Mouse (Mus musculus) neural tube, embryonic 15.5 days (tissue): Measurements from ENCODE around the gene Gprin1. TPM values are rescaled to one million over a fixed set of nuclear protein-coding genes. Genes with fewer than 3 reads are reported as not detected.
A peak's percentile ranks its signal among the peaks of the same experiment; 100 is the strongest.

ENCODE experiments used
- ATAC-seq: fragments of 200-750 bp; cut with Nextera tagmentation; 2 replicates; pipeline ENCODE4 v1.8.0; 2017; ENCODE audit warnings: mild to moderate bottlenecking, moderate TSS enrichment, moderate library complexity; ENCODE audit not compliant: low FRiP score
- H3K27ac ChIP-seq: fragments of 300-500 bp; sonication (generic); replicated peaks from 2 replicates; pipeline ENCODE4 v1.5.1; 2015; ENCODE audit warnings: mild to moderate bottlenecking, inconsistent platforms
- H3K27me3 ChIP-seq: fragments of 300-500 bp; sonication (generic); replicated peaks from 2 replicates; pipeline ENCODE4 v1.6.1; 2015; ENCODE audit warnings: inconsistent platforms
- H3K36me3 ChIP-seq: fragments of 300-500 bp; sonication (generic); 2 replicates; pipeline ENCODE4 v1.6.1; 2015; ENCODE audit warnings: inconsistent platforms
- H3K4me1 ChIP-seq: fragments of 300-500 bp; sonication (generic); 2 replicates; pipeline ENCODE4 v1.6.1; 2015; ENCODE audit warnings: inconsistent platforms
- H3K4me2 ChIP-seq: fragments of 300-500 bp; sonication (generic); 2 replicates; pipeline ENCODE4 v1.6.1; 2015; ENCODE audit warnings: inconsistent platforms, mild to moderate bottlenecking, moderate library complexity
- H3K4me3 ChIP-seq: fragments of 300-500 bp; sonication (generic); replicated peaks from 2 replicates; pipeline ENCODE4 v1.5.1; 2015; ENCODE audit warnings: mild to moderate bottlenecking, inconsistent platforms
- H3K9ac ChIP-seq: fragments of 300-500 bp; sonication (generic); replicated peaks from 2 replicates; pipeline ENCODE4 v1.6.1; 2015; ENCODE audit warnings: mild to moderate bottlenecking, inconsistent platforms
- H3K9me3 ChIP-seq: fragments of 300-500 bp; sonication (generic); replicated peaks from 2 replicates; pipeline ENCODE4 v1.6.1; 2016; ENCODE audit warnings: inconsistent platforms
- WGBS: fragments of 180-500 bp; shearing (Covaris S2); methylation state at CpG from one replicate; pipeline ENCODE4 v1.1.7; 2015; ENCODE audit warnings: mixed read lengths; 5-methylcytosine and 5-hydroxymethylcytosine counted together
- polyA plus RNA-seq: library from polyadenylated mRNA; unstranded; fragments of >200 nt; fragmentation: Nextera tagmentation; extraction: Ambion mirVana; gene quantifications from 2 replicates; pipeline ENCODE4 v1.2.1, GENCODE M21; 2015

Gprin1 gene
- polyA plus RNA-seq, 1 experiment from 2014 or later: 21.6 TPM

GRCm38 (mm10) chr13:54690151-54690740, 59.4 kb downstream of the Gprin1 start:
- Histone ChIP-seq H3K9ac (no peak overlapping the region), H3K27me3 (no peaks in the 10 kb centered on the region), H3K4me2 (no peak overlapping the region), H3K4me1 (peaks cover 60% of the 10 kb centered on the region), H3K27ac (no peak overlapping the region), H3K9me3 (no peaks in the 10 kb centered on the region), H3K4me3 (no peak overlapping the region), H3K36me3 (no peaks in the 10 kb centered on the region)
- WGBS: 92% methylated on average over 8 of the region's 8 CpGs
- ATAC-seq: no peak

- Histone ChIP-seq H3K27me3 (no peaks in the 10 kb centered on the region), H3K27ac (peak overlapping the region; percentile 99), H3K9me3 (no peaks in the 10 kb centered on the region), H3K4me1 (peaks cover 68% of the 10 kb centered on the region), H3K4me2 (peak overlapping the region; percentile 89), H3K4me3 (peak overlapping the region; percentile 78), H3K9ac (peak overlapping the region; percentile 86), H3K36me3 (peaks cover 16% of the 10 kb centered on the region)
- WGBS: under 1% methylated on average over 80 of the region's 82 CpGs
- peak; percentile 90 for ATAC-seq
Measured at GRCm38 (mm10) chr13:54687575-54688424, 61.9 kb downstream of the Gprin1 start.

DNA sequence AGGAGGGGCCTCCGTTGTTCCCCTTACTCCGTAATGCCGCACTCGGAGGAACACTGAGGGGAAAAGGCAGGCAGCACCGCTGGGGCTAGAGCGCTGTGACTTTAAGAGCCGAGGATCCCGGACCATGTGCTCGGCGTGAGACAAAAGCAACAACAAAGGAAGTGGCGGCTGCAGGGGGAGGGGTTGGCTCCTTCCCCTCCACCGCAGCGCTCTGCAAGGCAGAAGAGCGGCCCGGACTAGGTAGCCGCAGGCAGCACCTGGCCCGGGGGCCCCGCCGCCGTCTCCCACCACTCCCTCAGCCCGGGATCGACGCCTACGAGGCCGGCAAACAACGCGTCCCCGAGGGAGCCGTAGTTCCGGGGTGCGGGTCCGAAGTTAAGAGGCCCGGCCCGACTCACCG, 62.6 kb downstream of the Gprin1 start:
- Histone ChIP-seq H3K27ac (peak overlapping the region; percentile 99), H3K4me1 (peaks cover 61% of the 10 kb centered on the region), H3K27me3 (no peaks in the 10 kb centered on the region), H3K9me3 (no peaks in the 10 kb centered on the region), H3K9ac (peak overlapping the region; percentile 86), H3K4me2 (peak overlapping the region; percentile 89), H3K36me3 (peaks cover 23% of the 10 kb centered on the region), H3K4me3 (peak overlapping the region; percentile 78)
- WGBS: under 1% methylated on average over 30 of the region's 35 CpGs
- ATAC-seq: peak; percentile 71

Other genes starting within 250 kb of the Gprin1 start
- 19.8 and 20.1 TPM in 2 replicates for gene Simc1, start 246.1 kb downstream of the Gprin1 start, polyA plus RNA-seq
- 218 and 220 TPM in 2 replicates for gene 4833439L19Rik, start 184.4 kb downstream of the Gprin1 start, polyA plus RNA-seq
- gene Arl10, start 174.9 kb downstream of the Gprin1 start, polyA plus RNA-seq: 81.9 and 93.8 TPM in 2 replicates
- 64.7 and 69.8 TPM in 2 replicates for gene Nop16, start 159.8 kb downstream of the Gprin1 start, polyA plus RNA-seq
- 267 and 285 TPM in 2 replicates for gene Higd2a, start 159.7 kb downstream of the Gprin1 start, polyA plus RNA-seq
- gene Cltb, start 138.5 kb downstream of the Gprin1 start, polyA plus RNA-seq: 230 and 259 TPM in 2 replicates
- 58.1 and 64.7 TPM in 2 replicates for gene Faf2, start 128.1 kb downstream of the Gprin1 start, polyA plus RNA-seq
- 73.5 and 76.3 TPM in 2 replicates for gene Rnf44, start 56.0 kb downstream of the Gprin1 start, polyA plus RNA-seq
- 0.22 and 1.4 TPM in 2 replicates for gene Cdhr2, start 48.4 kb downstream of the Gprin1 start, polyA plus RNA-seq
- gene Sncb, start 16.7 kb upstream of the Gprin1 start, polyA plus RNA-seq: 110 and 122 TPM in 2 replicates
- not detected in 2 replicates for gene Eif4e1b, start 34.1 kb upstream of the Gprin1 start, polyA plus RNA-seq
- gene Tspan17, start 39.5 kb upstream of the Gprin1 start, polyA plus RNA-seq: 112 and 137 TPM in 2 replicates
- 12.1 and 12.7 TPM in 2 replicates for gene Unc5a, start 199.5 kb upstream of the Gprin1 start, polyA plus RNA-seq